Mouse (Mus musculus) skeletal muscle tissue, adult 2 months (tissue): Measurements from ENCODE around the gene Atp1a2.

Experiments
- DNase-seq: peaks from one replicate; pipeline ENCODE4 v3.0.0-alpha.2; 2012; ENCODE audit warnings: low read depth, low spot score

Atp1a2 gene

DNA sequence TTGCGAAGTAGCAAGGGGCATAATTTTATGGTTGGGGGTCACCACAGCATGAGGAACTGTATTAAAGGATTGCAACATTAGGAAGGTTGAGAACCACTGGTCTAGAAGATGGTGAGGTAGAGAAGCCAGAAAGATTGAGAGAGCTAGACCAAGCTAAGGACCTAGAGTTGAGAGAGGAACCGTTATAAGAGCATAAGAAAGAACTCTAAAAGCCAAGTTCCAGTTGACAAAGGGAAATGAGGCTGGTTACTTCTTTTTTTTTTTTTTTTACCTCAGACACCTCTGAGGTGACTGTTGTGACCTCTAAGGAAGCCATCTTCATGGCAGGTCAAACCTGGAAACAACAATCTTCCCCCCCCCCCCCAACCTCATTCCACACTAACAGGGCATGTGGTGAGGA, 7.3 kb upstream of the Atp1a2 start:
- no peak for DNase-seq

DNA sequence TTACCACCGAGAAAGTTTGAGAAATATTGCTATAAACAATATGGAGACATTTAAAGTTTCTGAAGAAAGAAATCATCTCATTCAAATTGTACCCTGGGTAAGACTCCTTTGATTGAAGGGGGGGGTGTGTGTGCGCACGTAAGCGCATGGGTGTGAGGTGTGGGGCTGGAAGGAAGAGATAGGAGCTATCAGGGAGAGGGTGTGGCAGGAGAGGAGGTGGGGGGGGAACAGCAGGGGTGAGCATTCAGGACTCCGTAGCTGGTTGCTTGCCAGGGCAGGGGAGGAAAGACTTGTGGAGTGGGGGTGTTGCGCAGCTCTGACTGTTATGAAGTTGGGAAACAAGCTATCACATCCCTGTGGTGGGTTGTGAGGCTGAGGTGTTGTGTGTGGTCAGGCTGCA, 6.6 kb upstream of the Atp1a2 start:
- no peak for DNase-seq

DNA sequence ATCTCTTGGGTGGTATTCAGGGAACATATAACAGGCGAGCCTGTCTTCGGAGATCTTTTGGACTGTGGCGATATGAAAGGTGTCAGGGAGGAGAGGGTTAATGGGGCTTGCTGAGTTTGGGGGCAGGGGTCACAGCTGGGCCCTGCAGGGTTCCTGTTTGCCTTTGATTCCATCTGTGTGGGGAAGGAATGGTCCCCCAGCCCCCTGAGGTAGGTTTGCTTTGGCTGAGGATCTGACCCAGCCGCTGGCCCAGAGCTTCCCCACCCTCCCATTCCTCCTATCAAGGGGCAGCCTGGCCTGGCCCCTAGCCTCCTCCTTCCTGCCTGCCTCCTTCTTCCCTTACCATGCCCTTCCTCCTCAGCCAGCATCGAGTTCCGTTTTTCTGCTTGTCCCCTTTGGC, 5.0 kb upstream of the Atp1a2 start:
- no peak for DNase-seq

DNA sequence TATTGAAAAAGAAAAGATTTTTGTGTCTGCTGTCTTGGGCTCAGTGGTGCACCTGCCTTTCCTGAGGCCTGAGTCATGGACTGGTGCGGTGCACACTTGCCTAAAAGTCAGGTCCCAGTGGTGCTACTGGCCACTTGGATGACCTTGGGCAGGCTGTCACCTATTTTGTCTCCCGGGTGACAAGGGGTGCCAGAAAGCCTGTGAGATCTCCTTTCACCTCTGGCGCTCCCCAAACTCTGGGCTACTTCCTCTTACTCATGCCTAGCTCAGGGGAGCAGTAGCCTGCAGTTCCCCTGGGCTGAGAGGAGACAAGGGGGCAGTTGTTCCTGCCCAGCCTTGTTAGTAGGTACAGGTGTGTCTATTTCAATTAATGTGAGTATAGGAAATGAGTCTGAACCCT, 4.4 kb upstream of the Atp1a2 start:
- no peak for DNase-seq

DNA sequence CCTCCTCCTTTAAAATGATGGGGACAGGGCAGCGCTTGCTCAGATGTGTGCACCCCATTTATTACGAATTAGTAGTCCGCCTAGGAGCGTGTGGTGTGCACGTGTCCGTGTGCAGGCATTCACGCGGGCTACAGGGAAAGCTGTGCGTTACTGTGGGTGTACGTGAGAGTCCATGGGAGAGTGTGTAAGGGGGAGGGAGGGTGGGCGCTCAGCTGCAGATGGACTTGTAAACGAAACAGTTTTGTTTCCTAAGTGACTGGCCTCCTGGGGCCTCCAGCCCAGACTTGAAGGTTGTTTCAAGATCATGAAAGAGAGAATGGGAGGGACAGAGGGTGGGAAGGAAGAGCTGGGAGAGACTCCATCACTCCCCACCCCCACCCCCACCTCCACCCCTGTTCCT, 3.3 kb upstream of the Atp1a2 start:
- no peak for DNase-seq

DNA sequence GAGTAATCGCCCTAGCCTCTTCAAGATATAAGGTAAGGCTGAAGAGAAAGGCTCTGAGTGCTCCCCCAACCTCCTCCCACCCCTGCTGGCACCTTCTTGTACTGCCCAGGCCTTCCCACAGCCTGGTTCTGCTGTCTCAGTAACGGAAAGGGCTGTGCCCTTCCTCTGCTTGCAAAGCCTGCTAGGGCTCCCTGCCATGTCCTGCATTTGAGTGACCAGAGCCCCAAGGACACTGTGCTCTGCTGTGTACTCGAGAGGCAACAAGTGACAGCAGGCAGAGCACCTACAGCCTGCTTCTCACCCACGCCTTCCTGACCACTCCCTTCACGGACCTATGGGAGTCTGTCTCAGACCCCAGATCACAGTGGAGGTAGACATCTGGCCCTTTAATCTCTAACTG, 2.4 kb upstream of the Atp1a2 start:
- peak; percentile 85 for DNase-seq

DNA sequence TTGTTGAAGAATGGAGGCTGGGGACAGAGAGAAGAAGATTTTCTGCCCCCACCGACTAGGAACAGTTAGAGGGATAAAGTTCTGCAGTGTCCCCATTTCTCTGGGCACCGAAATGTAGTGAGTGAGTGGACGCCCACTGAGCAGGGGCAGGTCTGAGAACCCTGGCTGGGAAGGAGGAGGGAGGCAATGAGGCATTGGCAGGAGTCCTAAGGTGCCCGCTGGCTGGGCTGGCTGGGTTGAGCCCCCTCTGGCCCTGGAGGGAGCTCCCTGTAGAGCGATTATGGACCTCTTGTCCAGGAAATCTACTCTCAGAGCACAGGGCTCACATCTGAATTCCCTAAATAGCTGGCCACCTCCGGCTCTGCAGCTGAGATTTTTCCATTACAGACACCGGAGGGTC, 1.7 kb upstream of the Atp1a2 start:
- no peak for DNase-seq

DNA sequence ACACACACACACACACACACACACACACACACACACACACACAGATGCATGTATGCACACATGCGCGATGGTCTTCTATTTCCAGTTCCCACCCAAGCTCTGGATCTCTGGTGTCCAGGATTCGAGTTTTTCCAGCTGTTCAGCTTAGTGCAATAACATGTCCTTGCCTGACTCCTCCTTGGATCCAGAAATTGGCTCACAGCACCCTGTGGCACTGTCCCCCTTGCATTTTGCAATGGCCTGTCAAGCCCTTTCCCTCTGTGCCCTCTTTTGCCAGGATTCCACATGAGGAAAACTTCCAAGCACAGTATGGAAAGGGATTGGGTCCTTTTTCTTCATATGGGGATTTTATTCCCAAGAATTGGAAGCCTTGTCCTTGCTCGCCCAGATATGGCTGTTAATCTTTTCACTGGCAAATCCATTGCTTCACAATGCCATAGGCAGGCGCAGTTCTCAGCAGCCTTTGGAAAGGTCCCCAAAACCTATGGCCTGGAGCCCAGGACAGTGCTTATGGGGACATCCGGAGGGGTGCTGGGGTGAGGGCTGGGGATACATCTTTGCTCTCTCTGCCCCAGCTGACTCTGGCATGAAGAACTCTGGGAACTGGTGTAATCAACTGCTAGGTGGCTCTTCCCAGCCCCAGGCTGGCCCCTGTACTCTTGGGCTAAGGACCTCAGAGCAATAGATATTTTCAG, 901 bp downstream of the Atp1a2 start:
- peak; percentile 82 for DNase-seq

DNA sequence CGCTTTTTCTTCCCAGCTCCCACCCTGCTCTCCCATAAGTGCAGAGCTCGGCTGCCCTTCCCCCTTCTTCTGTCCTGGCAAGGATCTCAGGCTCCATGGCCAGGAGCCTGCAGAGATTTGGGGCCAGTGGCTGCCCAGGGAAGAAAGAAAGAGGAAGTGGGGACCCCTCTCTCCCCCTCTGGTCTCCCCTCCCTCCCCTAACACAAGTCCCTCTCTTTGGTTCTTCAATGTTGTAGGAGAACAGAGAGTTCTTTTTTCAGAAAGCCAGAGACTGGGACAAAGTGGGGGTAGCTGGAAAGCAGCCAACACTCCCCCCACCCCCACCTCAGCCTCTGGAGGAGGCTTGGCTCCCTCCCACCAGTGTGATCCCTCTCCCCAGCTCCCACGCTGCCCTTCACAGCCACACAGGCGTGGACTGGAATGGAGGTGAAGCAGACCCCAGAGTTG, 2.1 kb downstream of the Atp1a2 start:
- DNase-seq = no peak

DNA sequence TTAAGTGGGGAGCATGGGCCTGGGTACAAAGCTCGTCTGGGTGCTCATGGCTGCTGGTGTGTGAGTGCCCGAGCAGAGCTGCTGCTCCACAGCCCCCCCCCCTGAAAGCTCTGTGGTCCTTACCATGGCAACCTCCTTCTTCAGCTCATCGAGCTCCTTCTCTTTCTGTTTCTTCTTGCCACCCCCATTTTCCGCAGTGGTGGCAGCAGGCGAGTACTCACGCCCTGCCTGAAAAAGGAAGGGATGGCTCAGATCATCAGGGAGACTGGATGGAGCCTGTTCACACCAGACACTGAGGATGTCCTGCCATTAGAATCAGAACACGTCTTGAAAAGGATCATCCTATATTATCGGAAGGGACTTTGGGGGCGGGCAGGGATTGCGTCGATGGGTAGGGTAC, 4.4 kb downstream of the Atp1a2 start:
- no peak for DNase-seq

DNA sequence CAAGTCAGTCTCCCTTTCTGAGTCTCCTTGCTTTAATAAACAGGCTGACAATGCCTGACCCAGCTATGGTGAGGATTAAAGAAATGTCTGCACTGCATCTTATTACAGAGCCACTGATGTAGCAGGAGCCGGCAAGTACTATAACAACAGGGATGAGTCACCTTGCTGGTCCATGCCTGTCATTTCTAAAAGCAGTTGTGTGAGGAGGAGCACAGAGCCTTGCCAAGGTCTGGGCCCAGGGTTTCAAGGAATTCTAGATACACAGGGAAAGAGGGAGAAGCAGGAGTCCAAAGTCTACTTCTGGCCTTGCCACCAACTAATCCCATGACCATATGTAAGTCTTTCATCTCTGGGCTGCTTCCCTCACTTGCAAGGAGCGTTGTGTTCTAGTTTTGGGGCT, 5.0 kb downstream of the Atp1a2 start:
- no peak for DNase-seq

DNA sequence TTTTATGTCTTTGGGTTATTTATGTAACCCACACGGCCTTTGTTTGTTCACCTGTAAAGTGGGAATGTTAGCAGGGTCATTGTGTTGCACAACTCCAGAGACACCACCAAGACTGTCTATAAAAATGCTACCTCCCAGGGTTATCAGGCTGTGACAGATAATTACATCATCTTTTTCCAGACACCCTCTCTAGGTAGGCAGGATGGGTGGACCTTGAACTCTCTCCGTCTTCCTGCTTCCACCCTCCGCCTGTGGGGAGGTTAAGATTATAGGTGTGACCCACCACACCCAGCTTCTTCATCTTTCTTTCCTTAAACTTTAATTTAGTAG, 8.3 kb downstream of the Atp1a2 start:
- no peak for DNase-seq

DNA sequence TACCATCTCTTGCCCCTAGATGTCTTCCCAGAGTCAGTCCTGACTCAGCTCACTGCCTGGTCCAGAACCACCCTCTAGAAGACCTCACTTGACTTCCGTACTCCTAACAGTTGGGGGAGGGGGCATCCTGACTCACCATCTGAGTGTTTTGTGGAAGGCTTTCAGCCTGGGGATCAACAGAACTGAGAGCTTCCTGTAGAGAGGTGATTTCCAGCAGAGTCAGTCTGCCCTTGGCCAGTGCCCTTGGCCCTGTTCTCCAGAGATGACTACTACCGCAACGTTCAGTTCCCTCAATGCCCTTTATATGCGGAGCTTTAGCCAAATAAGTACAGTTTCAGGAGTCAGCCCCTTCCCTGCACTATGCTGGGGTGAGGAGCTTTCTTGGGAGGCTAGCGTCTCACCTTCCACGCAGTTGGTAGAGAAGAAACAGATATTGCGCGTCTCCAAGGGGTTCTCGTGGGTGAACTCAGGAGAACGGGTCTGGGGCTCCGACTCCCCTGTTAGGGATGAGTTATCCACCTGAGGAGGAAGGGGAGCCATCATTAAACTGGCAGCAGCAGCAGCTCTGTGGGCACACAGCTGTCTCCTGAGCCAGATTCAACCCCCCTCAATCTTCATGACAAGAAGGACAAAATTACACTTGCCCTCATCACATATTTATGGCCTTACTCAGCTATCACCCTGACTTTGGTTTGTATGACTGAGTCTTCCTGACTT, 8.8 kb downstream of the Atp1a2 start:
- DNase-seq = no peak

DNA sequence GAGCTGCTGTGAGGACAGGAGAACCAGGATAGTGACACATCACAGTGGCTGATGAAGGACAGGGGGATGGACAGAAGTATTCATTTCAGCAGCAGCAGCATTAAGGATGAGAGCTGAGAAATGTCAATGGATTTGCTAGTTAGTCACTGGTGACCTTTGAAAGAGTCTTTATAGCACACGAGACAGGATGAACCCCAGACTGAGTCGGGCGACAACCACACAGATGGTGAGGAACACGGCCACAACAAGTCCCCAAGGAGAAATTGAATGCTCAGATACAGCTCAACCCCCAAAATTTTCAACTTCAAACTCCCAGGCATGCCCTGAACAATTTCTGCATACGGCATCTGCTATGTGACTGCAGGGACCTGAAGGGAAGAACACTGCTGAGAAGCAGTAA, 11.1 kb downstream of the Atp1a2 start:
- DNase-seq = no peak

DNA sequence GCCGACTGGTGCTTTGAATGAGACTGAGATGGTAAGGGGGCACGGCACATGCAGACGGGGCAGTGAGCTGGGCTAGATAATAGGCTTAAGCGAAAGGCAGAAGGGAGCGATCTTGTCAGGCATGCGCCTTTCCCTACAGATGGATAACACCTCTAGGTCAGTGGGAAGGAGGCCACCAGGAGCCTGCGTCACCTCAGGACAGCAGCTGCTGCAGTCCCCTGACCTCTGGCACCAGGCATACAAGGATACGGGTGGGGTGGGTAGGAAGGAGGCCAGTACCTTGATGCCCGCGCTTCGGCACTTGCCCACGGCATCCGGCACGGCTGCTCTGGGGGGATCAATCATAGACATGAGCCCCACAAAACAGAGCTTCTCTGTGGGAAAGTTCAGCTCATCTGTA, 13.6 kb downstream of the Atp1a2 start:
- peak; percentile 82 for DNase-seq

DNA sequence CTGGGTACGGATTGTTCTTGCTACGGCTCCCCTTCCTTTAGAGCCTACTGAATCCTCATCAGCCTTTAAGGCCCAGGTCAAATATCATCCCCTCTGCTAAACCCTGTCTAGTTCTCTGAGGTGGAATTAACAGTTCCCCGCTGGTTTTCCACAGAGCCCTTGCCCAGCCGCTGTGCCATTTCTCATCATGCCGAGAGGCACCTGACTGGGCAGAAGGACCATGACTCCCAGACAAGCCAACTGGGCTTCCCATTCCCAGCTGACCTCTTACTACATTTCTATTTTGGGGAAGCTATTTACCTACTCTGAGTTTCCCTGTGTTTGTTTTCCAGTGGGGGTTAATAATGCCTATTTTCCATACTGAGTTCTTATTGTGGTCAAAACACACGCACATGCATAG, 14.8 kb downstream of the Atp1a2 start:
- peak; percentile 66 for DNase-seq

DNA sequence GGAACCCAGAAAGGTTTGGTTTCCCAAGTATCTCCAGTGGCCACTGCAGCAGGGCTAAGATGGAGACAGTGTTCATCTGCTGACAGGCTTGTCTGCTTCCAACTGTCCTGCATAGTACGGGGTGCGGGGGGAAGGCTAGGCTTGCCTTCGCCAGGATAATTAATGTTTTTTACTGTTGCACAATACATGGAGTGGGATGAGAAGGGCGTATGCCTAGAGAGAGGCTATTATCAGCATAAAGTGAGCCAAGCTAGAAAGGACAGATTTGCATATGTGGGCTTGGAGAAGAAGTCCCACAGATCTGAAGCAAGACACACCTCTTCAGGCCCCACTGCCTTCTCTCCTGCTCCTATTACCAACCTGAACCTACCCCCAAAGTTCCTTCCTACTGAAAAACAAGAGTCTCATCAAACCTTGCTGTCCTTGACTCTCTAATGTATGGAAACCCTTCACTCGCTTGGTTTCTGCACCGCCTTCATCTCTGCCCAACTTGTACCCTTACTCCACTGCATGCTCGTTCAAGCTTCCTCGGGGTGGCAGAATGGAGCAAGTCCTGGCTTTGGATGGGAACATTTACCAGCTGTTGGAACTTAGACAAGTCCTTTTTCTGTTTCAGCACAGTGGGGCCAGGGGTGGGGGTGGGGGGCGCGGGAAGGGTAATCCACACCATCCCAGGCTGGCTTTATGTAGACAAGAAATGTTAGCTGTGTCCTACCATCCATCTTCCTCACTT, 16.2 kb downstream of the Atp1a2 start:
- DNase-seq = no peak

DNA sequence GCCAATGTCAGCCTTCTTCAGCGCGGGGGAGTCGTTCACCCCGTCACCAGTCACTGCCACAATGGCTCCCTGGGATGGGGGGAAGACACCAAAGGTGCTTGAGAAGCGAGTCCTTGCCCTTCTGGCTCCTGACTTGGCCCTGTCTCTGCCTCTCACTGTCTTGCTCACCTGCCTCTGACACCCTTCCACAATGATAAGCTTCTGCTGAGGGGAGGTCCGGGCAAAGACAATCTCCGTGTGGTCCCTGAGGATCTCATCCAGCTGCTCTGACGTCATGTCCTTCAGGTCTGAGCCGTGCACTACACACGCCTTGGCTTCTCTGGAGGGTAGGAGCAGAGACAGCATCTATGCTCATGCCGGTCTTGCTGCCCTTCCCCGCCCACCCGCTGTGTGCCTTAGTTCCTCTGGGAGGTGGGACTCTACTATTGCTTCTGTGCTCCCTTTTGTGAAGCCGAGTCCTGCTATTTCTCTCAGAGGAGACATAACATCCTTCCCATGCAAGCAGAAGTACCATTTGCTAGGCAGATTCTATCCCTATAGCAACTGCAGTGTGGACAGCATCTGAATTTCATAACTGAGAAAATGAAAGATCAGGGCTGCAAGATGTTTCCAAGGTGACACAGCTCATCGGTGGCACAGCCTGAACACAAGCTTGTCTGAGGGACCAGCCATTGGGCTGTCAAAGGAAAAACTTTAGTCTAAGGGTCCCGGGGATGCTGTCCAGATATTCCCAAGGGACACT, 17.9 kb downstream of the Atp1a2 start:
- no peak for DNase-seq

DNA sequence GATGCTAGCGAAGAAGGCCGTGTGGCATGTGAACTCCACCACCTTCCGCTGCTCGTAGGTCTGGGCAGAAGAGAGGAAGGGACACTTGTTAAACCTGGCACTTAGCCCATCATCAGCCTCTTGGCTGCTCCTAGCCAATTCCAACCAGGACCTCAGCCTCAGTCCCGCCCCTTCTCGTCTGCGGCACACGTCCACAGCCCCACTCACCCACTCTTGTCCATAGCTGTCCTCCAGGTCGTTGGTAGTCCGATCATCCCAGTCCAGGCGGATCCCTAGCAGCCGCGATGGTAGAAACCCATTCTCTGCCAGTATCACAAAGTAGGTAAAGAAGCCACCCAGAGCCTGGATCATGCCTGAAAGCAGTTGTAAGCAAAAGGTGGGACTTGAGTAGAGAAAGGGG, 19.5 kb downstream of the Atp1a2 start:
- DNase-seq = no peak

DNA sequence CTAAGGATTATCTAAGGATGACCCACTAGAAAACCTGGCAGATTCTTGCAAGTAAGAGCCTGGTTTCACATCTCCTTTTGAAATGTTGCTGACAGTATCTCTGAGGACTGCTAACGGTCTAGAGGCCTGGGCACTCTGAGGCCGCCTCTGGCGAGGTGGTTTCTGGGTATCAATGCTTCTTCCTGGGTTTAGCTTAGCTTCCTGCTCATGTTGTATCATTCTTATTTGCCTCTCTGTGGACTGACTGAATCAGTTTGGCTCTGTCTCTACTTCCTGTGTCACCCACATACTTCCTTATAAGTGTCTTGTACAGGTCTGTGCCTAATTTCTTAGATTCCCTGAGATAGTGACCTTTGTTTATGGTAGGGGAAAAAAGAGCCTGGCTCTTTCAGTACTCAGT, 20.7 kb downstream of the Atp1a2 start:
- no peak for DNase-seq

DNA sequence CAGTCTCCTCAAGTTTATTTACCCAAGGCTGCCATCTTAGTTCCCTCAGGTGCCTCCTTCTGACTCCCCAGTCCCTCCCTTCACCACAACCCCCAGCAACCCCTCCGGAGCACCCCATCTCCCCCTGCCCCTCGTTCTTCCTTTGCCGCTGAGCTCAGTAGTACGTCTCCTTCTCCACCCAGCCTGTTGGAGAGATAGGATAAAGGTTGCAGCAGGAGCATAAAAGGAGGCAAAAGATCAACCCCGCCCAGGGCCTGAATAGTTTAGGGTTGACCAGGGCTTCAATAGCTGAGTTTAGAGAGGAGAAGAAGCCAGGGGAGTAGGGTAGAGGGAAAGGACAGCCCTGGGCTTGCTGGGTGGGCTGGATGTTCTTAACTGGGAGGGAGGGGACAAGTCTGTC, 23.3 kb downstream of the Atp1a2 start:
- no peak for DNase-seq

DNA sequence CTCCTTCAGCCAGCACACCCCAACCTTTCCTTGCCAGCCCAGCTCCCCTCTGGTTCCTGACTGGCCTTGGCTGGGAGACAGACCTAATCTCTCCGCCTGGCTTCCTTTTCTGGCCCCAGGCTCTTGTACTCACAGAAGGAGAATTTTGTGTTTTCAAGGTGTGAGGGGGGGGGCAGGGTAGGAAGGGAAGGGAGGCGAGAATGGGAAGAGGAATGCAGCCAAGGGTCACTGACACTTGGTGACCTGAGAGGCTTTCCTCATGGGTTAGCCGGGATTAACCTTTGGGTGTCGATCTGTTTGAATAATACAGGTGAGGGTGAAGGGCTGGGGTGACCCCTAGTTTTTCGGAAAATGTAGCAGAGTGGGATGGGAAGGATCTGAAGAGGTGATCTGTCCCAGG, 23.7 kb downstream of the Atp1a2 start:
- no peak for DNase-seq
